Mouse (Mus musculus): ENCODE measurements around the gene Chst12.

GRCm38 (mm10) chr5:140517921-140518230 is 12.5 kb downstream of the Chst12 start:
- TF ChIP-seq CTCF (IDR thresholded peaks at IDR 0.05; ENCODE audit: low read depth, low read length): no peak
- no peak for TF ChIP-seq POLR2A (IDR thresholded peaks at IDR 0.05; ENCODE audit: extremely low read depth, insufficient read depth, low read length)

Data from liver, adult 2 months (tissue).